Mouse (Mus musculus) neural tube, embryonic 14.5 days (tissue): ENCODE results near the gene Rab10. TPM values are rescaled to one million over a fixed set of nuclear protein-coding genes. Genes with fewer than 3 reads are reported as not detected.
A peak's percentile ranks its signal among the peaks of the same experiment; 100 is the strongest.

Source experiments
- ATAC-seq: fragments of 200-750 bp; cut with Nextera tagmentation; 2 replicates; pipeline ENCODE4 v1.8.0; 2017; ENCODE audit warnings: low read depth, mild to moderate bottlenecking, moderate TSS enrichment, moderate library complexity
- H3K27ac ChIP-seq: fragments of 300-500 bp; sonication (generic); 2 replicates; pipeline ENCODE4 v1.5.1; 2014; ENCODE audit warnings: low read depth, mild to moderate bottlenecking, control low read depth, low read length, moderate library complexity, mixed read lengths
- H3K27me3 ChIP-seq: fragments of 300-500 bp; sonication (generic); 2 replicates; pipeline ENCODE4 v1.6.1; 2014; ENCODE audit warnings: low read length; ENCODE audit not compliant: control insufficient read depth, insufficient read depth
- H3K36me3 ChIP-seq: fragments of 300-500 bp; sonication (generic); 2 replicates; pipeline ENCODE4 v1.6.1; 2014; ENCODE audit warnings: low read length, mixed read lengths; ENCODE audit not compliant: control insufficient read depth, insufficient read depth
- H3K4me1 ChIP-seq: fragments of 300-500 bp; sonication (generic); 2 replicates; pipeline ENCODE4 v1.6.1; 2014; ENCODE audit warnings: low read length; ENCODE audit not compliant: control insufficient read depth, insufficient read depth
- H3K4me2 ChIP-seq: fragments of 300-500 bp; sonication (generic); 2 replicates; pipeline ENCODE4 v1.6.1; 2014; ENCODE audit warnings: mild to moderate bottlenecking, low read depth, low read length, control low read depth
- H3K4me3 ChIP-seq: fragments of 300-500 bp; sonication (generic); 2 replicates; pipeline ENCODE4 v1.5.1; 2014; ENCODE audit warnings: low read depth, low read length, control low read depth, mixed read lengths
- H3K9ac ChIP-seq: fragments of 300-500 bp; sonication (generic); replicated peaks from 2 replicates; pipeline ENCODE4 v1.6.1; 2014; ENCODE audit warnings: low read depth, mild to moderate bottlenecking, control low read depth, low read length, mixed read lengths
- H3K9me3 ChIP-seq: fragments of 300-500 bp; sonication (generic); 2 replicates; pipeline ENCODE4 v1.6.1; 2016; ENCODE audit warnings: low read length; ENCODE audit not compliant: control insufficient read depth
- WGBS: fragments of 180-500 bp; shearing (Covaris S2); extraction: QIAGEN DNeasy Blood & Tissue Kit; methylation state at CpG from one replicate; pipeline ENCODE4 v1.1.7; 2014; 5-methylcytosine and 5-hydroxymethylcytosine counted together
- polyA plus RNA-seq: library from polyadenylated mRNA; unstranded; fragments of >200 nt; fragmentation: Nextera tagmentation; extraction: Ambion mirVana; gene quantifications from 2 replicates; pipeline ENCODE4 v1.2.1, GENCODE M21; 2014

Rab10 gene
- polyA plus RNA-seq, 1 experiment from 2014 or later, result 157 TPM

GRCm38 (mm10) chr12:3264449-3264848 lies 45.3 kb downstream of the Rab10 start:
- ATAC-seq, result no peak
- no peaks in the 10 kb centered on the region for H3K27me3 ChIP-seq
- no peaks in the 10 kb centered on the region for H3K4me1 ChIP-seq
- H3K27ac ChIP-seq, result no peak overlapping the region
- H3K4me3 ChIP-seq, result no peak overlapping the region
- WGBS, result 69% methylated on average over 2 of the region's 2 CpGs
- no peaks in the 10 kb centered on the region for H3K36me3 ChIP-seq
- no peaks in the 10 kb centered on the region for H3K9me3 ChIP-seq
- no peak overlapping the region for H3K4me2 ChIP-seq
- H3K9ac ChIP-seq, result no peak overlapping the region

GRCm38 (mm10) chr12:3261596-3261995 lies 48.2 kb downstream of the Rab10 start:
- no peak overlapping the region for H3K27ac ChIP-seq
- WGBS, result 97% methylated on average over 25 of the region's 25 CpGs

GRCm38 (mm10) chr12:3255966-3256365 lies 53.8 kb downstream of the Rab10 start:
- Histone ChIP-seq H3K27me3 (no peaks in the 10 kb centered on the region), H3K36me3 (peaks cover 10% of the 10 kb centered on the region), H3K27ac (no peak overlapping the region)

More at GRCm38 (mm10) chr12:3261596-3261995, 48.2 kb downstream of the Rab10 start:
- Histone ChIP-seq H3K4me1 (no peaks in the 10 kb centered on the region), H3K4me3 (no peak overlapping the region), H3K9me3 (no peaks in the 10 kb centered on the region), H3K36me3 (no peaks in the 10 kb centered on the region), H3K4me2 (no peak overlapping the region), H3K9ac (no peak overlapping the region), H3K27me3 (no peaks in the 10 kb centered on the region)
- ATAC-seq, result no peak

GRCm38 (mm10) chr12:3255435-3255834 lies 54.3 kb downstream of the Rab10 start:
- Histone ChIP-seq H3K9ac (no peak overlapping the region), H3K27me3 (no peaks in the 10 kb centered on the region), H3K36me3 (peaks cover 10% of the 10 kb centered on the region), H3K4me1 (no peaks in the 10 kb centered on the region), H3K4me3 (no peak overlapping the region), H3K27ac (no peak overlapping the region), H3K9me3 (no peaks in the 10 kb centered on the region), H3K4me2 (no peak overlapping the region)
- no peak for ATAC-seq
- 100% methylated on average over 2 of the region's 2 CpGs for WGBS

More at GRCm38 (mm10) chr12:3255966-3256365, 53.8 kb downstream of the Rab10 start:
- Histone ChIP-seq H3K4me1 (no peaks in the 10 kb centered on the region), H3K4me2 (no peak overlapping the region), H3K4me3 (no peak overlapping the region), H3K9ac (no peak overlapping the region), H3K9me3 (no peaks in the 10 kb centered on the region)
- no peak for ATAC-seq

GRCm38 (mm10) chr12:3253591-3253990 lies 56.2 kb downstream of the Rab10 start:
- H3K4me1 ChIP-seq, result no peaks in the 10 kb centered on the region
- H3K27me3 ChIP-seq, result no peaks in the 10 kb centered on the region
- no peak overlapping the region for H3K4me2 ChIP-seq
- no peak overlapping the region for H3K9ac ChIP-seq
- no peak overlapping the region for H3K27ac ChIP-seq
- no peaks in the 10 kb centered on the region for H3K9me3 ChIP-seq
- H3K36me3 ChIP-seq, result peaks cover 17% of the 10 kb centered on the region
- no peak overlapping the region for H3K4me3 ChIP-seq
- no peak for ATAC-seq

GRCm38 (mm10) chr12:3246091-3246490 lies 63.7 kb downstream of the Rab10 start:
- Histone ChIP-seq H3K9me3 (no peaks in the 10 kb centered on the region), H3K36me3 (peaks cover 7% of the 10 kb centered on the region; the same call in 1 of the 2 replicates), H3K4me3 (no peak overlapping the region), H3K27ac (no peak overlapping the region), H3K27me3 (no peaks in the 10 kb centered on the region), H3K4me2 (no peak overlapping the region), H3K9ac (no peak overlapping the region), H3K4me1 (no peaks in the 10 kb centered on the region)
- ATAC-seq, result 0 out of 2 replicates have a peak, but pooled peaks have one; percentile 47
- WGBS, result 96% methylated on average over 6 of the region's 6 CpGs

- H3K9ac ChIP-seq, result no peak overlapping the region
- no peaks in the 10 kb centered on the region for H3K9me3 ChIP-seq
- ATAC-seq, result no peak
- no peak overlapping the region for H3K4me2 ChIP-seq
- no peak overlapping the region for H3K27ac ChIP-seq
- 100% methylated on average over 1 of the region's 1 CpGs for WGBS
- H3K4me3 ChIP-seq, result no peak overlapping the region
- H3K4me1 ChIP-seq, result no peaks in the 10 kb centered on the region
- no peaks in the 10 kb centered on the region for H3K27me3 ChIP-seq
- H3K36me3 ChIP-seq, result peaks cover 7% of the 10 kb centered on the region; the same call in 1 of the 2 replicates
Measured at GRCm38 (mm10) chr12:3239544-3239943, 70.2 kb downstream of the Rab10 start.

GRCm38 (mm10) chr12:3238361-3239051 lies 71.3 kb downstream of the Rab10 start:
- WGBS, result 80% methylated on average over 16 of the region's 16 CpGs
- Histone ChIP-seq H3K9me3 (no peaks in the 10 kb centered on the region), H3K4me3 (no peak overlapping the region), H3K4me2 (no peak overlapping the region), H3K27ac (no peak overlapping the region), H3K9ac (no peak overlapping the region), H3K36me3 (peaks cover 7% of the 10 kb centered on the region; the same call in 1 of the 2 replicates), H3K4me1 (no peaks in the 10 kb centered on the region), H3K27me3 (no peaks in the 10 kb centered on the region)
- no peak for ATAC-seq

- Histone ChIP-seq H3K36me3 (peaks cover 7% of the 10 kb centered on the region; the same call in 1 of the 2 replicates), H3K9ac (no peak overlapping the region), H3K4me2 (no peak overlapping the region), H3K9me3 (no peaks in the 10 kb centered on the region), H3K4me3 (no peak overlapping the region), H3K27ac (no peak overlapping the region), H3K4me1 (no peaks in the 10 kb centered on the region), H3K27me3 (no peaks in the 10 kb centered on the region)
- 56% methylated on average over 5 of the region's 5 CpGs for WGBS
- ATAC-seq, result no peak
Measured at GRCm38 (mm10) chr12:3237799-3238198, 72.0 kb downstream of the Rab10 start.
